Mouse (Mus musculus) CH12.LX (cell line): Measurements from ENCODE around the gene Ggt5. TPM values are rescaled to one million over a fixed set of nuclear protein-coding genes. Genes with fewer than 3 reads are reported as not detected.

Source experiments
- DNase-seq: peaks from one replicate; pipeline ENCODE4 v3.0.0-alpha.2; 2013; ENCODE audit errors: extremely low read depth
- H3K27ac ChIP-seq: 2 replicates; pipeline ENCODE4 v1.5.1; 2012; ENCODE audit warnings: low read depth, mild to moderate bottlenecking, control low read depth, moderate library complexity; ENCODE audit not compliant: insufficient read depth
- H3K27me3 ChIP-seq: replicated peaks from 2 replicates; pipeline ENCODE3; 2012; ENCODE audit warnings: inconsistent platforms
- H3K36me3 ChIP-seq, 2 experiments: replicated peaks in 1 of 2; 2 replicates each; pipeline versions ENCODE3 to v1.6.1; 2012; ENCODE audit warnings: inconsistent platforms in 1 of 2, low read length in 1 of 2, mild to moderate bottlenecking in 1 of 2, mixed read lengths in 1 of 2, moderate library complexity in 1 of 2; ENCODE audit not compliant: control insufficient read depth in 1 of 2, insufficient read depth in 1 of 2
- H3K4me1 ChIP-seq, 2 experiments: 2 replicates each; pipeline ENCODE4 v1.6.1; 2012; ENCODE audit warnings: inconsistent platforms in 1 of 2, moderate library complexity in 1 of 2; ENCODE audit not compliant: insufficient read depth in 2 of 2, control insufficient read depth in 1 of 2
- H3K4me2 ChIP-seq: 2 replicates; pipeline ENCODE4 v1.6.1; 2012; ENCODE audit warnings: low read depth, mild to moderate bottlenecking, control low read depth; ENCODE audit not compliant: poor library complexity, insufficient read depth, severe bottlenecking
- H3K4me3 ChIP-seq, 3 experiments: fragments of 150-350 bp in 1 of 3; sonication (generic) in 1 of 3; replicated peaks in 1 of 3; 2 replicates each; pipeline versions ENCODE3 to v1.5.1; 2011 to 2012; ENCODE audit warnings: low read depth in 2 of 3, low read length in 2 of 3, mild to moderate bottlenecking in 2 of 3, moderate library complexity in 2 of 3, control low read depth in 1 of 3, improper control_type of control experiment in 1 of 3, inconsistent platforms in 1 of 3, mixed read lengths in 1 of 3; ENCODE audit not compliant: poor library complexity in 1 of 3
- H3K79me2 ChIP-seq: replicated peaks from 2 replicates; pipeline ENCODE4 v1.6.1; 2012; ENCODE audit warnings: mild to moderate bottlenecking, moderate library complexity; ENCODE audit not compliant: control insufficient read depth, poor library complexity, insufficient read depth, severe bottlenecking; ENCODE audit errors: extremely low read depth
- H3K9ac ChIP-seq: 2 replicates; pipeline ENCODE4 v1.6.1; 2012; ENCODE audit warnings: low read depth, mild to moderate bottlenecking, control low read depth, moderate library complexity; ENCODE audit not compliant: insufficient read depth
- H3K9me3 ChIP-seq: replicated peaks from 2 replicates; pipeline ENCODE3; 2012; ENCODE audit warnings: low read length, inconsistent platforms, mixed read lengths
- BHLHE40 ChIP-seq: IDR thresholded peaks from 2 replicates; pipeline ENCODE4 v1.6.1; 2011; ENCODE audit warnings: mild to moderate bottlenecking, low read depth, low read length, improper control_type of control experiment
- CHD1 ChIP-seq: IDR thresholded peaks from 2 replicates; pipeline ENCODE4 v1.6.1; 2012; ENCODE audit warnings: low read depth, low read length, improper control_type of control experiment, inconsistent platforms
- CHD2 ChIP-seq: IDR thresholded peaks from 2 replicates; pipeline ENCODE4 v1.6.1; 2011; ENCODE audit warnings: low read length, improper control_type of control experiment
- CTCF ChIP-seq, 2 experiments: IDR thresholded peaks in 1 of 2; conservative IDR thresholded peaks in 1 of 2; 2 replicates each; pipeline ENCODE4 v1.5.1; 2011 to 2012; ENCODE audit warnings: low read depth in 2 of 2, low read length in 2 of 2, improper control_type of control experiment in 1 of 2, inconsistent platforms in 1 of 2, mild to moderate bottlenecking in 1 of 2, moderate library complexity in 1 of 2
- E2F4 ChIP-seq: IDR thresholded peaks from 2 replicates; pipeline ENCODE4 v1.6.1; 2011; ENCODE audit warnings: low read depth, low read length, improper control_type of control experiment; ENCODE audit not compliant: insufficient replicate concordance
- ELF1 ChIP-seq: IDR thresholded peaks from 2 replicates; pipeline ENCODE4 v1.6.1; 2014; ENCODE audit warnings: low read depth, mild to moderate bottlenecking, inconsistent platforms, low read length, improper control_type of control experiment
- EP300 ChIP-seq: IDR thresholded peaks from 2 replicates; pipeline ENCODE4 v1.6.1; 2011; ENCODE audit warnings: low read length, improper control_type of control experiment
- ETS1 ChIP-seq: conservative IDR thresholded peaks from 2 replicates; pipeline ENCODE4 v1.6.1; 2012; ENCODE audit warnings: low read depth, mild to moderate bottlenecking, inconsistent platforms, low read length, improper control_type of control experiment, moderate library complexity
- GABPA ChIP-seq: IDR thresholded peaks from 2 replicates; pipeline ENCODE4 v1.6.1; 2012; ENCODE audit warnings: low read depth, low read length, improper control_type of control experiment, inconsistent platforms; ENCODE audit not compliant: insufficient replicate concordance
- HCFC1 ChIP-seq: IDR thresholded peaks from 2 replicates; pipeline ENCODE4 v1.6.1; 2012; ENCODE audit warnings: low read depth, mild to moderate bottlenecking, inconsistent platforms, low read length, improper control_type of control experiment
- IRF4 ChIP-seq: IDR thresholded peaks from 2 replicates; pipeline ENCODE4 v1.6.1; 2014; ENCODE audit warnings: low read depth, mild to moderate bottlenecking, inconsistent platforms, low read length, improper control_type of control experiment
- JUN ChIP-seq: IDR thresholded peaks from 2 replicates; pipeline ENCODE4 v1.6.1; 2011; ENCODE audit warnings: low read depth, mild to moderate bottlenecking, low read length, improper control_type of control experiment, moderate library complexity; ENCODE audit not compliant: insufficient read depth
- JUND ChIP-seq: conservative IDR thresholded peaks from 2 replicates; pipeline ENCODE4 v1.6.1; 2011; ENCODE audit warnings: low read depth, low read length, improper control_type of control experiment
- KAT2A ChIP-seq: IDR thresholded peaks from 2 replicates; pipeline ENCODE4 v1.6.1; 2012; ENCODE audit warnings: low read length, improper control_type of control experiment, inconsistent platforms; ENCODE audit not compliant: insufficient replicate concordance
- MAFK ChIP-seq: IDR thresholded peaks from 2 replicates; pipeline ENCODE4 v1.6.1; 2011; ENCODE audit warnings: low read length, improper control_type of control experiment; ENCODE audit not compliant: insufficient replicate concordance
- MAX ChIP-seq: IDR thresholded peaks from 2 replicates; pipeline ENCODE4 v1.6.1; 2011; ENCODE audit warnings: low read length, improper control_type of control experiment
- MAZ ChIP-seq: IDR thresholded peaks from 2 replicates; pipeline ENCODE4 v1.6.1; 2012; ENCODE audit warnings: low read depth, mild to moderate bottlenecking, inconsistent platforms, low read length, improper control_type of control experiment, moderate library complexity
- MEF2A ChIP-seq: IDR thresholded peaks from 2 replicates; pipeline ENCODE4 v1.6.1; 2014; ENCODE audit warnings: low read depth, mild to moderate bottlenecking, inconsistent platforms, low read length, improper control_type of control experiment, borderline replicate concordance
- MXI1 ChIP-seq: IDR thresholded peaks from 2 replicates; pipeline ENCODE4 v1.6.1; 2011; ENCODE audit warnings: mild to moderate bottlenecking, low read depth, low read length, improper control_type of control experiment
- MYC ChIP-seq: IDR thresholded peaks from 2 replicates; pipeline ENCODE4 v1.6.1; 2011; ENCODE audit warnings: low read depth, mild to moderate bottlenecking, improper control_type of control experiment, low read length
- NELFE ChIP-seq: IDR thresholded peaks from 2 replicates; pipeline ENCODE4 v1.6.1; 2011; ENCODE audit warnings: low read depth, low read length, improper control_type of control experiment
- NRF1 ChIP-seq: IDR thresholded peaks from 2 replicates; pipeline ENCODE4 v1.6.1; 2014; ENCODE audit warnings: low read depth, mild to moderate bottlenecking, inconsistent platforms, low read length, improper control_type of control experiment, moderate library complexity
- PAX5 ChIP-seq: IDR thresholded peaks from 2 replicates; pipeline ENCODE4 v1.6.1; 2012; ENCODE audit warnings: low read length, inconsistent platforms, mixed read lengths
- POLR2A ChIP-seq: IDR thresholded peaks from 2 replicates; pipeline ENCODE4 v1.6.1; 2011; ENCODE audit warnings: low read depth, mild to moderate bottlenecking, improper control_type of control experiment, low read length
- POLR2AphosphoS2 ChIP-seq: IDR thresholded peaks from 2 replicates; pipeline ENCODE4 v1.6.1; 2011; ENCODE audit warnings: low read depth, low read length, improper control_type of control experiment
- RAD21 ChIP-seq: IDR thresholded peaks from 2 replicates; pipeline ENCODE4 v1.6.1; 2011; ENCODE audit warnings: low read depth, mild to moderate bottlenecking, low read length, improper control_type of control experiment, moderate library complexity
- RCOR1 ChIP-seq: conservative IDR thresholded peaks from 2 replicates; pipeline ENCODE4 v1.6.1; 2012; ENCODE audit warnings: low read depth, mild to moderate bottlenecking, inconsistent platforms, low read length, improper control_type of control experiment
- SIN3A ChIP-seq: IDR thresholded peaks from 2 replicates; pipeline ENCODE4 v1.6.1; 2012; ENCODE audit warnings: low read length, improper control_type of control experiment, inconsistent platforms
- SMC3 ChIP-seq: IDR thresholded peaks from 2 replicates; pipeline ENCODE4 v1.6.1; 2011; ENCODE audit warnings: low read depth, low read length, improper control_type of control experiment
- TBP ChIP-seq: conservative IDR thresholded peaks from 2 replicates; pipeline ENCODE4 v1.6.1; 2011; ENCODE audit warnings: low read depth, low read length, improper control_type of control experiment
- TCF12 ChIP-seq: IDR thresholded peaks from 2 replicates; pipeline ENCODE4 v1.6.1; 2014; ENCODE audit warnings: low read depth, mild to moderate bottlenecking, inconsistent platforms, low read length, improper control_type of control experiment
- UBTF ChIP-seq: IDR thresholded peaks from 2 replicates; pipeline ENCODE4 v1.6.1; 2012; ENCODE audit warnings: low read depth, mild to moderate bottlenecking, inconsistent platforms, low read length, improper control_type of control experiment, moderate library complexity
- USF1 ChIP-seq: IDR thresholded peaks from 2 replicates; pipeline ENCODE4 v1.6.1; 2014; ENCODE audit warnings: low read depth, mild to moderate bottlenecking, inconsistent platforms, low read length, improper control_type of control experiment
- USF2 ChIP-seq: conservative IDR thresholded peaks from 2 replicates; pipeline ENCODE4 v1.6.1; 2011; ENCODE audit warnings: low read depth, low read length, improper control_type of control experiment
- ZC3H11A ChIP-seq: IDR thresholded peaks from 2 replicates; pipeline ENCODE4 v1.6.1; 2012; ENCODE audit warnings: low read depth, mild to moderate bottlenecking, inconsistent platforms, low read length, improper control_type of control experiment
- ZKSCAN1 ChIP-seq: IDR thresholded peaks from 2 replicates; pipeline ENCODE4 v1.6.1; 2012; ENCODE audit warnings: low read depth, inconsistent platforms, low read length, improper control_type of control experiment, borderline replicate concordance
- ZMIZ1 ChIP-seq: IDR thresholded peaks from 2 replicates; pipeline ENCODE4 v1.6.1; 2012; ENCODE audit warnings: low read depth, mild to moderate bottlenecking, inconsistent platforms, low read length, improper control_type of control experiment
- ZNF384 ChIP-seq: IDR thresholded peaks from 2 replicates; pipeline ENCODE4 v1.6.1; 2012; ENCODE audit warnings: low read depth, low read length, improper control_type of control experiment, inconsistent platforms
- dilution Hi-C: fragments of 300-500 bp; cut with MboI; formaldehyde crosslinking; loops from 2 replicates; pipeline ENCODE4 v1.14.3; 2020; ENCODE audit warnings: low sequenced_read_pairs; ENCODE audit not compliant: extremely low pct_unique_long_range_greater_than_20kb, extremely low pct_ligation_motif_present
- in situ Hi-C: fragments of 300-500 bp; cut with MboI; formaldehyde crosslinking; loops from 3 replicates; pipeline ENCODE4 v1.14.3; 2019; ENCODE audit warnings: low sequenced_read_pairs, low pct_ligation_motif_present, low pct_unique_long_range_greater_than_20kb, mixed read lengths
- polyA plus RNA-seq: library from polyadenylated mRNA; unstranded; fragments of >175 nt; gene quantifications from 2 replicates; pipeline ENCODE4 v1.2.1, GENCODE M21; 2012; ENCODE audit warnings: low read depth; ENCODE audit not compliant: insufficient read length
- total RNA-seq, 2 experiments: library from RNA; depleted of rRNA; stranded (reverse); fragments of 300-350 nt in 1 of 2; fragments of >200 nt in 1 of 2; gene quantifications; 2 replicates each; pipeline ENCODE4 v1.2.3; 2012 to 2014

Ggt5 gene
- total and polyA plus RNA-seq, 3 experiments = not detected

DNA sequence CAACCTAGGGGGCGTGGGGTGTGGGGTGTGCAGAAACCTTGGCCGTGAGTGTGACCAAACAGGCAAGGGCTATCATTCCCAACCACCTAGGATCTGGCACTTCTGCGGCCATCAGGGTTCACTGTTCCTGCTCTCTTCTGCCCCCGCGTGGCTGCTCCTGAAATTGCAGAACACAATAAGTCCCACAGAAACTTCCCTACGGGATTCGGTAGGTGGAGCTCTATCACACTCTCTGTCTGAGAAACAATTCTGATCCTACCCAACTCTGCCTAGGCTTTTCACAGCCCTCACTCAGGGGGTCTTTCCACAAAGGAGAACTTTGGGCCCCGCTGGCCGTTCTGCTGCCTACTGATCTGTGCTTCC is 46.5 kb downstream of the Ggt5 start:
- TF ChIP-seq GABPA (no peak), NRF1 (no peak), IRF4 (no peak), HCFC1 (peak; percentile 34), JUND (no peak), ZC3H11A (peak; percentile 62), MXI1 (no peak; the same call in 1 of the 2 replicates), MYC (0 out of 2 replicates have a peak, but pooled peaks have one; percentile 33), BHLHE40 (no peak), POLR2A (no peak), JUN (no peak), USF1 (no peak), ZKSCAN1 (no peak), POLR2AphosphoS2 (no peak), KAT2A (no peak), MEF2A (0 out of 2 replicates have a peak, but pooled peaks have one; percentile 39), NELFE (peak; percentile 69; the same call in 1 of the 2 replicates), E2F4 (no peak), ZNF384 (0 out of 2 replicates have a peak, but pooled peaks have one; percentile 19), MAX (no peak), ETS1 (no peak), TCF12 (0 out of 2 replicates have a peak, but pooled peaks have one; percentile 15), RCOR1 (no peak), MAZ (0 out of 2 replicates have a peak, but pooled peaks have one; percentile 30), SIN3A (no peak), USF2 (no peak), SMC3 (peak; percentile 94), MAFK (no peak), UBTF (no peak), CTCF (conservative IDR thresholded peaks at IDR 0.05 in 1 of 2, IDR thresholded peaks at IDR 0.05 in 1 of 2; ENCODE audit: low read depth in 2 of 2, low read length in 2 of 2) (peak; percentile 92 to 100), ZMIZ1 (no peak), RAD21 (peak; percentile 77), CHD1 (no peak), ELF1 (peak; percentile 47; the same call in 1 of the 2 replicates), EP300 (no peak), TBP (no peak), CHD2 (no peak), PAX5 (no peak)
- Histone ChIP-seq H3K9me3 (no peaks in the 10 kb centered on the region), H3K79me2 (no peaks in the 10 kb centered on the region), H3K36me3 (peaks cover 0 to 40% of the 10 kb centered on the region in 2 experiments), H3K4me3 (no peak overlapping the region), H3K4me1 (peaks cover 10 to 19% of the 10 kb centered on the region in 2 experiments; a peak in 3 of 4 replicates), H3K4me2 (peak overlapping the region; percentile 55), H3K9ac (no peak overlapping the region), H3K27ac (no peak overlapping the region), H3K27me3 (no peaks in the 10 kb centered on the region)
- DNase-seq = peak; percentile 77
- dilution Hi-C loops = no loop called here
- in situ Hi-C loops = loop anchor here (10.0 kb wide), 1 partner anchor 51 kb away; the partner anchor contains the start of gene Ggt5
